Mouse (Mus musculus) c-Kit-positive CD71-negative TER-119-negative erythroid progenitor cells, embryonic 14.5 days (primary cell): ENCODE results near the gene Tas2r135.

Source experiments
- DNase-seq: peaks from one replicate; pipeline ENCODE4 v3.0.0-alpha.2; 2013; ENCODE audit warnings: low read depth

Tas2r135 gene

GRCm38 (mm10) chr6:42435490-42435889 is 30.3 kb downstream of the Tas2r135 start:
- no peak for DNase-seq

- DNase-seq, result no peak
Observed at GRCm38 (mm10) chr6:42441395-42441794, 36.2 kb downstream of the Tas2r135 start.

GRCm38 (mm10) chr6:42444491-42444890 is 39.3 kb downstream of the Tas2r135 start:
- no peak for DNase-seq

- DNase-seq, result no peak
Observed at GRCm38 (mm10) chr6:42447381-42447780, 42.1 kb downstream of the Tas2r135 start.
